Mouse (Mus musculus) mesoderm, embryonic 11.5 days (tissue): Measurements from ENCODE around the gene Phldb3.

Experiments used
- DNase-seq: peaks from one replicate; pipeline ENCODE4 v3.0.0-alpha.2; 2012; ENCODE audit warnings: low read depth, low spot score

Gene Phldb3

DNA sequence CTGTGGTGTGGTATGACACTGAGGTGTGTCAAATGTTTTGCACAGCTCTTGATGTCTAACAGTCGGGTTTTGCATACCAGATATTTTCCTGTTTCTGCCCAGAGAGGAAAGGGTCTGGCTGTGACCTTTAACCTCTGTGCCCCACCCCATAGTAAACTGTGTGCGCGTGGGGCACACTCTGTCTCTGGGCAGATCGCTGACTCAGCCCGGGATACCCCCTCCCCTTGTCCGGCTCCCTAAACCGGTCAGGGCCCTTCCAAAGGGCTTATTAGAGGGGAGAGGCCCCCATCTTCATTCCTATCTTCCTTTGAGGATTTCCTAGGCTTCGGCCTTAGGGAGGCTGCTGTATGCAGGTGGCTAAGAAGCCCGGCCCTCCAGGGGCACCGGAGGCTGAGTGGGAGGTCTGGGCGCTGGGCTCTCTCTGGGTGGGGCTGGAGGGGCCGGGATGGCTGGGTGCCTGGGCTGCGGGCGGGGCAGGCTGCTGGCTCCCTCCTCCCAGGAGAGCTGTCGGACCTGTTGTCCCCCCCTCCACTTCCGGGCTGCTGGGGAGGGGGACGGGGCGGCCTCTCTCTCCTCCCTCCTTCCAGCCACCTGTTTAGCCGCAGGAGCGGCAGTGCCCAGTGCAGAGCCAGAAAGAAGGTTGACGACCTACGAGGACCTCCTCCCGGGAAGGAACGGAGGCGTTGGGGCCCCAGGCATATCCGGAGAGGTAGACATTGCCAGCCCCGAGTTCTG is at the start of gene Phldb3:
Gene Phldb3, plus strand, starts transcription at position 620 of the 735 bp plus-strand sequence.
- DNase-seq, result no peak

- no peak for DNase-seq
Measured at GRCm38 (mm10) chr7:24561450-24561849, 49.1 kb upstream of the Phldb3 start.

DNA sequence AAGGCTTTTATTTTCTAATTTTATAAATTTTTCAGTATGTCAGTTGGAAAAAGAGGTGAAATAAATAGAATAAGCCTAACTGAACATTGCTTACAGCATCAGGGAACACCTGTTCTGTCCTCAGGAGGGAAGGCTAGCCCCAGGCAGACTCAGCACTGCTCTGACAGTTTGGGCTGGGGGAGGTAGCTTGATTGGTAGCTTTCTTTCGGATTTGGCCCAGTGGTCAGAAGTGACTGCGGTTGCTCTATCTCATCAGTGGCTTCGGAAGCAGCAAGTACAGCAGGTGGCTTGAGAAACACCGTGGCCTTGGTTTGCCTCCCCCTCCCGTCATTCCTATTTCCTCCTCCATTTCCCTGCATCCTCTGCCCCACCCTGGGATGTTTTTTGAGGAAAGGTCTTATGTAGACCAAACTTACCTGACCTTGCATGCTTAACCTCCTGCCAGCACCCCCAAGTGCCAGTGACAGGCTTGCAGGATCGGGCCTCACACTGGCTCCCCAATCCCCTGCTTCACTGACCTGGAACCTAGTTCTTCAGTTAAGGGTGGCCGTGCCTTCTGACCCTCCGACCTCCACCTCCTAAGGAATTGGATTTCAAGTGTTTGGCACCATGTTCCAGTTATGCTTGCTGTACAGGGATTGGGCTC is 47.2 kb upstream of the Phldb3 start:
- no peak for DNase-seq

- no peak for DNase-seq
Measured at GRCm38 (mm10) chr7:24563837-24564206, 46.7 kb upstream of the Phldb3 start.

GRCm38 (mm10) chr7:24564607-24565265 is 45.8 kb upstream of the Phldb3 start:
- peak; percentile 71 for DNase-seq

- no peak for DNase-seq
Measured at GRCm38 (mm10) chr7:24565627-24566026, 44.9 kb upstream of the Phldb3 start.

DNA sequence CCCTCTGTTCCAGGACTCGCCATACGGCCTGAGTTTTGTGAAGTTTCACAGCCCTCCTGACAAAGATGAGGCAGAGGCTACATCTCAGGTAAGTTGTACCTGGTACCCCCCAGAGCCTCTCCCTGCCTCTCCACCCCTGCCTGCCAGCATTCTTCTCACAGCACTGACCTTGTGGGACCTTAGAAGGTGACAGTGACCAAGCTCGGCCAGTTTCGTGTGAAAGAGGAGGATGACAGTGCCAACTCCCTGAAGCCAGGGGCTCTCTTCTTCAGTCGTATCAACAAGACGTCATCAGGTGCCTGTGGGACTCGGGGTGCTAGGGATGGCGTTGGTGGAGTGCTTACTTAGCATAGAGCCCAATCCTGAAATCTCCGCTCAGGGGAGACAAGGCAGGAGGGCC is 44.4 kb upstream of the Phldb3 start:
- DNase-seq, result no peak

- DNase-seq, result no peak
Measured at GRCm38 (mm10) chr7:24568512-24568911, 42.1 kb upstream of the Phldb3 start.

- no peak for DNase-seq
Measured at GRCm38 (mm10) chr7:24571071-24571470, 39.5 kb upstream of the Phldb3 start.

- DNase-seq, result no peak
Measured at GRCm38 (mm10) chr7:24572455-24572854, 38.1 kb upstream of the Phldb3 start.

- no peak for DNase-seq
Measured at GRCm38 (mm10) chr7:24574224-24574796, 36.3 kb upstream of the Phldb3 start.

GRCm38 (mm10) chr7:24577811-24578210 is 32.8 kb upstream of the Phldb3 start:
- DNase-seq, result no peak

DNA sequence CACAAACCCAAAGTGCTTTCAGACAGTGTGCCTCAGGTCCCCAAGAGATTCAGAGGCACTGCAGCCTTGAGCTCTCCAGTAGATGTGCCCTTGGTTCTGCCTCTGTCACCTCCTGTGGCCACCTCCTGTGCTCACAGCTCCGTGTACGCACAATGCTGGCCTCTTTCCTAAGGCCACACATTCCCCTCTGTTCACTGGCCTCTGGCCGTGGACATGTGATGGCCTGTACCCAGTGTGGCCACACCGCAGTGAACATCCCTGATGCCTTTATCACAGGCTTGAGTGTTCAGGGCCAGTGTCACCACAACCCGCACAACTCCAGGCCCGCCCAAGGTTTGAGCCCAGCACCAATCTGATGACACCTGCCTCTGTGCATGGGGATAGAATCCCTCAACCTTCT is 25.7 kb upstream of the Phldb3 start:
- no peak for DNase-seq

GRCm38 (mm10) chr7:24585995-24586394 is 24.6 kb upstream of the Phldb3 start:
- DNase-seq, result no peak

GRCm38 (mm10) chr7:24586828-24587227 is 23.7 kb upstream of the Phldb3 start:
- DNase-seq, result no peak

DNA sequence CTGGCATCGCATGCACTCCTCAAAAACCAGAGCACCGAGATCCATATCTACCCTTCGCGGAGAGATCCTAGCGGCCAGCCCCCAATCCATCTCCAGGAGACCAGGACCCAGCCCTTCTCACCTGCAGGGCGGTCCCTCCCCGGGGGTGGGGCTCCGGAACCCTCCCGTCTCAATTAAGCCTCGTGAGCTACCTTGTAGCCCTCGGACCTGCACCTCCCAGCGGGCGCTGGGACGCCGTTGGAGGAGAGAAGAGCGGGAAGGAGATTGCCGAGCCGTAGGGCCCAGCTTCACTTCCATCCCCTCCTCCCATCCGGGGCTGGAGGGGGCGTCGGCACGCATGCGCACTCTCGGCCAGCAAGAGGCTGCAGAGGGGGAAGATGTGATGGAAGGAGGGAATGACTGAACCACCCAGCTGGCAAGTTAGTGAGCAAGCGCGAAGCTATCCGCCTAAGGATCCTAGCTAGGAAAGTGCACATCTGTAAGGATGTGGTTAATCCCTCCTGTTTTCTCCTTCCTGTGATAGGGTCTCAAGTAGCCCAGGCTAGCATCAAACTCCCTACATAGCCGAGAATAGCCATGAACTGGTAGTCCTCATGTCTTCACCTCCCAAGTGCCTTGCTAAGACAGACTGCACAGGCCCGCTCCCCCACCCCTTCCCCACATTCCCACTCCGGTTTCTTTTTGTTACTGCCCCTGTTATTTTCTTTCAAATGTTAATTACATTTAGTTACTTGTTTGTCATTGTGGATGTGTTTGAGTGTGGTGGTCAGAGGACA is 23.0 kb upstream of the Phldb3 start, which contains the start of the genes Ethe1 and Zfp575:
Gene Ethe1, plus strand, starts transcription at position 214 of the 776 bp plus-strand sequence.
Gene Zfp575, minus strand, starts transcription at position 312 of the 776 bp plus-strand sequence.
- DNase-seq, result peak; percentile 86

DNA sequence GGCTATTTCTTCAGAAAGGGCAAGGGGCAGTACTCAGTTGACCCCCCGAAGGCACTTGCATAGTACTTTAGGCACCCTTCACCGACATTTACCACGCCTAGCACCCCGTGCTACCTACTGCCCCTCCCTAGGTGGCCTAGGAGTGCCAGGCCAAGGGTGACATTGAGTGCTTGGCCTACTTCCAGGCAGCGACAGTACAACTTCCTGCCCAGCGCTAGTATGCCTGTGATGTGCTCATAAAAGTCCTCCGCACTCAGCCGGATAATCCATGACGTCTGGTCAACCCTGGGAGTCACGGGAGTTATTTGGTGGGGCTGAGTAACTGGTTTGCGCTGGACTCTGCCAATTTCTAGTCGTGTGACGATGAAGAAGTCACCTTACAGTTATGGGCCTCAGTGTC is 22.2 kb upstream of the Phldb3 start:
- DNase-seq, result no peak

DNA sequence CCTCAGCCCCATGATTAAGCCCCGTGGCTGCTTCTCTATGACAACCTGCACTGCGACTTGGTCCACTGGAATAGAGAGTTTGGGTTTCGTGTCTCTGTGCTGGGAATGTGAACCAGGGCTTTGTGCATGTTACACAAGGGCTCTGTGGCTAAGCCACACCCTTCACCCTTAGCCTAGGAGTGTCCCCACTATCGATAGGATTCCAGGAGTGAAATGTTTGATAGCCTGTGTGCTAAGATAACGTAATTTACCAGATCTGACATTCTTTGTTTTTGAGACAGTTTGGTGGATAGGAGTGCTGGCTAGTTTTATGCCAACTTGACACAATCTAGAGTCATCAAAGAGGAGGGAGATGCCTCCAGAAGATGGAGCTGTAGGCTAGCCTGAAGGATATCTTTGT is 18.8 kb upstream of the Phldb3 start:
- no peak for DNase-seq

DNA sequence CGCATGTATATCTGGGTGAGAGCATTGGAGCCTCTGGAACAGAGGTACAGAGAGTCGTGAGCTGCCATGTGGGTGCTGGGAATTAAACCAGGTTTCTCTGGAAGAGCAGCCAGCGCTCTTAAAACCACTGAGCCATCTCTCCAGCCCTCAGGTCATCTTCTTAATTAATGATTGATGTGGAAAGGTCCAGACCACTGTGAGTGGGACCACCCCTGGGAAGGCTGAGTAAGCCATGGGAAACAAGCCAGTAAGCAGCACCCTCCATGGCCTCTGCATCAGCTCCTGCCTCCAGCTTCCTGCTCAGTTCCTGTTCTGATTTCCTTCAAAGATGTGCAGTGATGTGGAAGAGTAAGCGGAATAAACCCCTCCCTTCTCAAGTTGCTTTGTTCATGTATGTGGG is 18.4 kb upstream of the Phldb3 start:
- DNase-seq, result no peak

DNA sequence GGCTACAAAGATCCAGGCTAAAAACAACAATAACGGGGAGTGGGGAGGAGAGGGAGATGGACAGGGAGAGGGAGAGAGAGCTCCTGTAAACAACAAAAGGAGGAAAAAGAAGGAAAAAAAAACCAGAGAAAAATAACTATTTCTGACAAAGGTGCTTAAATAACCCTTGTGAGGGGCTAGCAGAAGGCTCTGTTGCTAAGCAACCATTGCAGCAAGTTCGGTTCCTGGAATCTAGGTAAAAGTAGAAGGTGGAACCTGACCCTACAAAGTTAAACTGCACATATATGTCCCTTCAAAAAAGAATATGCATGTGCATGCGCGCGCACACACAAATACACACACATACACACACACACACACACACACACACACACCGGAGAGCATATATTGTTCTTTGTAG is 17.8 kb upstream of the Phldb3 start:
- no peak for DNase-seq

DNA sequence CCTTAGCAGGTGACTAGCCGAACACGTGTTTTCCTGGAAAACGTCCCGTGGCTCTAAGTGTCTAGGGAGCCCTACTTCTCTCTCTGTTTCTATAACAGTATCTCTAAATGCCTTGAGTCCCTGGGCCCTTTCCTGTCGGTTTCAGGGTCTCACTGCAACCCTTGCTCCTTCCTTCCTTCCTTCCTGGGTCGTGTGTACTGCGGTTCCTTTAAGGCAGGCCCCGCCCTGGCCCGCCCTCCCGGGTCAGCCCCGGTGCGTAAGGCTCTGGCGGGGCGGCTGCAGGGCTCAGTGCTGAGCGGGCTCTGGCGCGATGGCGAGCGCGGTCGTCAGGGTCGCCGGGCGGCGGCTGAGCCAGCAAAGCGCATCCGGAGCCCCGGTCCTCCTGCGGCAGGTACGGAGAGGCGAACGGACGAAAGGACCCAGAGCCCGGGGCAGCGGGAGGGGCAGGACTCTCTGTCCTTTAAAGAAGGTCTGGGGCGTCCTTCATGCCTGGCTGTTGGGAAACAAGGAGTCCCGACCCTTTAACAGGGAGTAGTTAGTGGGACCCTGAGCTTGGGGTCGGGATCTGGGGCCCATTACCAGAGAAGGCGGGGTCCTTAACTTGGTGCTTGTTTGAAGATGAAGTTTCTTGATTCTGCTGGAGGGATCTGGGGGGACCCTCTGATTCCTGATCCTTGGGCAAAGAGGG is 16.8 kb upstream of the Phldb3 start:
- peak; percentile 69 for DNase-seq
